ENCODE assay signal across 30 mouse cellular contexts in genomic region chr3:105820272-105820671, GRCm38 (mm10). TPM values are rescaled to one million over a fixed set of nuclear protein-coding genes. Genes with fewer than 3 reads are reported as not detected.
"Had no signal": no experiment of that assay in that cellular context is flagged by ENCODE, and none has a peak within 500 bp of the region (broad histone marks: within the 10 kb centered on the region; RNA-seq: fewer than 3 reads in every experiment).

No protein-coding gene starts in this region.

- DNase-seq: gastrocnemius, adult 2 months; gastrocnemius, postnatal 10 days; gastrocnemius, postnatal 25 days; heart, adult 2 months; heart, postnatal 10 days; heart, postnatal 4 days; kidney, adult 18-20 months; kidney, adult 8-10 months; kidney, postnatal 10 days; kidney, postnatal 25 days; kidney, postnatal 4 days had no signal

- H3K4me3 ChIP-seq: gastrocnemius, adult 2 months; heart, adult 2 months; hindbrain, embryonic 10.5 days; hindbrain, embryonic 12.5 days; intestine, embryonic 15.5 days; layer of hippocampus, adult 2 months; left cerebral cortex, adult 2 months; limb, embryonic 10.5 days; limb, embryonic 12.5 days had no signal

- H3K4me1 ChIP-seq: hindbrain, embryonic 12.5 days; intestine, embryonic 15.5 days; limb, embryonic 12.5 days had no signal

- H3K27ac ChIP-seq: gastrocnemius, adult 2 months; heart, adult 2 months; hindbrain, embryonic 10.5 days; hindbrain, embryonic 12.5 days; hindbrain, embryonic 14.5 days; intestine, embryonic 15.5 days; layer of hippocampus, adult 2 months; left cerebral cortex, adult 2 months; limb, embryonic 10.5 days; limb, embryonic 12.5 days had no signal

- H3K4me2 ChIP-seq: heart, embryonic 11.5 days; hindbrain, embryonic 12.5 days; hindbrain, embryonic 14.5 days; intestine, embryonic 15.5 days; limb, embryonic 12.5 days had no signal

- H3K9ac ChIP-seq: hindbrain, embryonic 12.5 days; hindbrain, embryonic 14.5 days; intestine, embryonic 15.5 days; limb, embryonic 12.5 days had no signal

- H3K9me3 ChIP-seq: hindbrain, embryonic 10.5 days; hindbrain, embryonic 12.5 days; intestine, embryonic 15.5 days; limb, embryonic 10.5 days; limb, embryonic 12.5 days had no signal

- H3K27me3 ChIP-seq: hindbrain, embryonic 12.5 days; intestine, embryonic 15.5 days; limb, embryonic 12.5 days had no signal

- H3K36me3 ChIP-seq: hindbrain, embryonic 10.5 days; hindbrain, embryonic 12.5 days; intestine, embryonic 15.5 days; limb, embryonic 10.5 days; limb, embryonic 12.5 days had no signal

- ATAC-seq: forebrain, embryonic 16.5 days; hindbrain, embryonic 16.5 days; inflammation-experienced regulatory T-cells, adult 6 months; intestine, embryonic 15.5 days; intestine, postnatal 0 days had no signal

RNA-seq across cellular contexts. Expression of gene Adora3, which starts 50.4 kb away (rescaled TPM):
- total RNA-seq: gastrocnemius, adult 2 months; heart, adult 2 months; heart, postnatal 4 days had no signal
- polyA plus RNA-seq: heart, embryonic 14.5 days; hindbrain, embryonic 12.5 days; kidney, embryonic 16.5 days; limb, embryonic 12.5 days had no signal

RNA-seq across cellular contexts. Expression of gene Tmigd3, which starts 50.4 kb away (rescaled TPM):
- total RNA-seq: gastrocnemius, adult 2 months; gastrocnemius, postnatal 25 days; gastrocnemius, postnatal 4 days; heart, postnatal 10 days; heart, postnatal 25 days; layer of hippocampus, postnatal 25 days; left cerebral cortex, postnatal 36 days had no signal
- polyA plus RNA-seq: forebrain, embryonic 16.5 days; heart, adult 2 months; hindbrain, embryonic 10.5 days; hindbrain, embryonic 12.5 days; hindbrain, embryonic 14.5 days; hindbrain, embryonic 16.5 days; inflammation-experienced regulatory T-cells, adult 6 months; kidney, embryonic 16.5 days; limb, embryonic 10.5 days had no signal
